Mouse (Mus musculus): ENCODE data around the gene Zfp992. TPM values are rescaled to one million over a fixed set of nuclear protein-coding genes. Genes with fewer than 3 reads are reported as not detected.
"Not testable (repeated sequence)": the region's sequence is repeated elsewhere in the genome, so short reads cannot be mapped to it uniquely, and the experiment has no call there.

Zfp992 gene
- polyA plus RNA-seq, 1 experiment: 1.1 TPM

DNA sequence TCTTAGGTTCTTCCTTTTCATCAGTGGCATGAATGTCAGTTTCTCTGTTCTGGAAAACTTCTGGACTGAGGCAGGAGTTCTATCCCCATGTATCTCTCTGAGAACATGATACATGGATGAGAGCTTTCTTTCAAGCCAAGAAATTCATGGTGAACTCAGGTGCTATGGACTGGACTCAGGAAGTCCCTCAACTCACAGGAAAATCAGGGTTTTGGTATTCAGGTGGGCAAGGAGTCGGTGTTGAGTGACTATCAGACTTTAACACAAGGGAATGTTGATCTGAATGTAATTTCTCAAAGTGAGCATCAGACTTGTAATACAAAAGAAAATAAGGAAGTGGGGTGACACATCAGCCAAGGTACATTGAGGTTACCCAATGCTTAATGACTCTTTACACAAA is 43.2 kb downstream of the Zfp992 start:
- H3K79me2 ChIP-seq (ENCODE audit: control insufficient read depth, insufficient read depth); H3K27me3 ChIP-seq (ENCODE audit: control insufficient read depth, insufficient read depth, insufficient read length); H3K36me3 ChIP-seq (ENCODE audit: control insufficient read depth, insufficient read depth); H3ac ChIP-seq (ENCODE audit: control insufficient read depth, insufficient read length, low read depth); H3K79me3 ChIP-seq (ENCODE audit: low read depth); H3K4me3 ChIP-seq (ENCODE audit: insufficient read depth, poor library complexity, severe bottlenecking): not testable (repeated sequence)

DNA sequence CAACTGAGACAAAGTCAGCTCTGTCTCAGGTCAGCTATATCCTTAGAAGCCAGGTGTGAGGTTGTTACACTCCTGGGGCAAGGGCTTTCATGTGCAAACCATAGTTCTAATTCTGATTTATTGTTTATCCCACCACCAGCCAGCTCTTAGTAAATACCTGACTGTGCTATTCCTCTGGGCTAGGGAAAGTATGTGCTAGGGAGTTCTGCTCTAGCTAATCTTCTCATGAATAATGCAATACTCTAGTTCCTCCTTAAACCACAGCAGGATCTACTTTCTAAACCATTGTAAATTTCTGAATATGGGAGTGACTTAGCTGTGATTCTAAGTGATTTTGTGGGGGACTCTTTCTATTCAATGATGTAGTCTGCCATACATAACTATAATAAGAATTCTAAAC is 43.6 kb downstream of the Zfp992 start:
- Histone ChIP-seq H3K79me3 (ENCODE audit: low read depth) (no peaks in the 10 kb centered on the region), H3K36me3 (ENCODE audit: control insufficient read depth, insufficient read depth) (no peaks in the 10 kb centered on the region), H3K4me3 (ENCODE audit: insufficient read depth, poor library complexity, severe bottlenecking) (no peak overlapping the region), H3K79me2 (ENCODE audit: control insufficient read depth, insufficient read depth) (no peaks in the 10 kb centered on the region), H3ac (ENCODE audit: control insufficient read depth, insufficient read length, low read depth) (no peak overlapping the region), H3K27me3 (ENCODE audit: control insufficient read depth, insufficient read depth, insufficient read length) (no peaks in the 10 kb centered on the region)
- TF ChIP-seq CEBPB (IDR thresholded peaks at IDR 0.05; ENCODE audit: low read depth) (no peak), FOSL1 (IDR thresholded peaks at IDR 0.05; ENCODE audit: insufficient read depth, low read length, poor library complexity, severe bottlenecking) (no peak), USF1 (IDR thresholded peaks at IDR 0.05; ENCODE audit: low read depth) (no peak), MYOD1 (IDR thresholded peaks at IDR 0.05; ENCODE audit: control insufficient read depth, insufficient read length, low read depth) (no peak), MAX (IDR thresholded peaks at IDR 0.05) (no peak), MYOG (IDR thresholded peaks at IDR 0.05; ENCODE audit: control insufficient read depth, extremely low read depth, insufficient read length) (no peak), CTCF (IDR thresholded peaks at IDR 0.05; ENCODE audit: control insufficient read depth, insufficient read depth, insufficient read length) (no peak)

DNA sequence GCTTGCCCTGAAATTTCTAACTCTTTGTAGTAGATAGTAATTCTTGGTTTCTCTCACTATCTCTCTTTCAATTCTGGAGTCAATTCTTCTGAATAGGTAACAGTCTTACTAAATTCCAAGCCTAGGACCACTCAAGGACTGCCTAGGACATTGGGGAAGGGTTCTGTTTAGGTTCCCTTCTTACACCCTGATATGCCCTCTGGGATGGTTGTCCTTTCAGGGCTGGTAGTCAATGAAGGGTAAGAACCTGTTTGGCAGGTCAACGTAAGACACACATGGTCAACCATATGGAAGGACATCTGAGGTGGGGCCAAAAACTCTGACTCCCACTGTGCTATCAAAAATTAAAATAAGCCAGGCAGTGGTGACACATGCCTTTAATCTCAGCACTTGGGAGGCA is 44.0 kb downstream of the Zfp992 start:
- Histone ChIP-seq H3K79me2 (ENCODE audit: control insufficient read depth, insufficient read depth) (no peaks in the 10 kb centered on the region), H3K27me3 (ENCODE audit: control insufficient read depth, insufficient read depth, insufficient read length) (no peaks in the 10 kb centered on the region), H3K4me3 (ENCODE audit: insufficient read depth, poor library complexity, severe bottlenecking) (no peak overlapping the region), H3K36me3 (ENCODE audit: control insufficient read depth, insufficient read depth) (no peaks in the 10 kb centered on the region), H3ac (ENCODE audit: control insufficient read depth, insufficient read length, low read depth) (no peak overlapping the region), H3K79me3 (ENCODE audit: low read depth) (no peaks in the 10 kb centered on the region)
- no peak for TF ChIP-seq FOSL1 (IDR thresholded peaks at IDR 0.05; ENCODE audit: insufficient read depth, low read length, poor library complexity, severe bottlenecking)
- TF ChIP-seq MYOG (IDR thresholded peaks at IDR 0.05; ENCODE audit: control insufficient read depth, extremely low read depth, insufficient read length): no peak

DNA sequence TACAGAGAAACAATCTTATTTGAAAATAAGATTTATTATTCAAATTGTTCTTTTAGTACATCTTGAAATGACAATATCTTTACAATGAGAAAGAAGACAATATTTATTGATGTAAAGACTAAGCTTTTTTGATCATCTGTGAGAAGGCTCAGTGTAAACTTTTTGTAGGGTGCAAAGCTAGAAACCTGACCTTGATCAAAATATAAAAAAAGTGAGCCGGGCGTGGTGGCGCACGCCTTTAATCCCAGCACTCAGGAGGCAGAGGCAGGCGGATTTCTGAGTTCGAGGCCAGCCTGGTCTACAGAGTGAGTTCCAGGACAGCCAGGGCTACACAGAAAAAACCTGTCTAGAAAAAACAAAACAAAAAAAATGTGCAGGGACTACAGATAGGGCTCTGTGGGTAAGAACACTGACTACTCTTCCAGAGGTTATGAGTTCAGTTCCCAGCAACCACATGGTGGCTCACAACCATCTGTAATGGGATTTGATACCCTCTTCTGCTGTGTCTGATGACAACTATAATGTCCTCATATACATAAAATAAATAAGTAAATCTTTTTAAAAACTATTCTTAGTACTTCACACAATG is 44.6 kb downstream of the Zfp992 start:
- not testable (repeated sequence) for H3K27me3 ChIP-seq (ENCODE audit: control insufficient read depth, insufficient read depth, insufficient read length); H3K79me3 ChIP-seq (ENCODE audit: low read depth); H3K36me3 ChIP-seq (ENCODE audit: control insufficient read depth, insufficient read depth); H3ac ChIP-seq (ENCODE audit: control insufficient read depth, insufficient read length, low read depth); H3K4me3 ChIP-seq (ENCODE audit: insufficient read depth, poor library complexity, severe bottlenecking); H3K79me2 ChIP-seq (ENCODE audit: control insufficient read depth, insufficient read depth)

DNA sequence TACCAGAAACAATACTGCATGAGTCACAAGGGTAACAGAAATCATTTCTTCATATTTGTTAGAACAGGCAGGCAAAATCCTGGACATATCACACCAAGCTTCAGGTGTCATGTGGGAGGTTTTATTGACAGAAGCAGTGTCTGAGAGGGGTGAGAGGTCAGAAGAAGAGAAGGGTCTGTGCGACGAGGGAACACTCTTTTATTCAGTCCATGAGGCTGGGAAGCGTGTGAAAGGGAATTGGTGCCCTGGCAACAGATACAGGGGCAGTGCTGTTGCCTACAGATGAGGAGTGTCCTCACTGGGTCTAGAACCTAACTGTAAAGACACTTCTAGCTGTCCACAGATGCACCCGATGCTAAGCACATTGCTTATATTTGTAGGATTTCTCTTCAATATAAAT is 46.2 kb downstream of the Zfp992 start:
- Histone ChIP-seq H3K4me3 (ENCODE audit: insufficient read depth, poor library complexity, severe bottlenecking) (no peak overlapping the region), H3ac (ENCODE audit: control insufficient read depth, insufficient read length, low read depth) (no peak overlapping the region), H3K79me3 (ENCODE audit: low read depth) (no peaks in the 10 kb centered on the region), H3K79me2 (ENCODE audit: control insufficient read depth, insufficient read depth) (no peaks in the 10 kb centered on the region), H3K36me3 (ENCODE audit: control insufficient read depth, insufficient read depth) (no peaks in the 10 kb centered on the region), H3K27me3 (ENCODE audit: control insufficient read depth, insufficient read depth, insufficient read length) (no peaks in the 10 kb centered on the region)
- TF ChIP-seq MYOD1 (IDR thresholded peaks at IDR 0.05; ENCODE audit: control insufficient read depth, insufficient read length, low read depth): no peak
- no peak for TF ChIP-seq CEBPB (IDR thresholded peaks at IDR 0.05; ENCODE audit: low read depth)
- no peak for TF ChIP-seq MAX (IDR thresholded peaks at IDR 0.05)
- no peak for TF ChIP-seq FOSL1 (IDR thresholded peaks at IDR 0.05; ENCODE audit: insufficient read depth, low read length, poor library complexity, severe bottlenecking)
- no peak for TF ChIP-seq MYOG (IDR thresholded peaks at IDR 0.05; ENCODE audit: control insufficient read depth, extremely low read depth, insufficient read length)
- no peak for TF ChIP-seq USF1 (IDR thresholded peaks at IDR 0.05; ENCODE audit: low read depth)
- no peak for TF ChIP-seq CTCF (IDR thresholded peaks at IDR 0.05; ENCODE audit: control insufficient read depth, insufficient read depth, insufficient read length)

DNA sequence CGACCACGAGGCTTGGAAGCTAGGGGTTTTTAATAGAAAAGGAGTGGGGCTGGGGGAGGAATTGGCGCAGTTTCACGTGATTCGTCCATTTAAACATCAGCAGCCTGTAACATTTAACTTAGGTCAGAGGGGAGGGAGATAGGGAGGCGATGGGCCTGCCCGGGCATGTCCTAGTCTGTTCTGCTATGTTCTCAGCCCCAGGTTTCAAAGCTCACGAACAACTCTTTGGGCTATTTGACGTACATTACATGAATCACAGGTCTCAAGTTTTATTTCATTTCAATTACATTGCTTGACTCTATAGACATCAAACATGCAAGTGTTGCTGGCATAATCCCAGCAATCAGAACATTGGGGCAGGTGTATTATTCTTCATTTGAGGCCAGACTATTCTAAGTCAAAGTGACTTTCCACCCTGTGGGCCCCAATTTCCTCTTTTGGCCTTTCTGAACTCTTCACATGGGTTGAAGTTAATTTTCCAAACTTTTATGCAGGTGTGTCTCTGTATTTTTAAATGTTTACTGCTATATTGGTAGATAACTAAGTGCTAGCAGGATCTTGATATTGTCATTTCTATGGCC is 49.0 kb downstream of the Zfp992 start:
- H3ac ChIP-seq (ENCODE audit: control insufficient read depth, insufficient read length, low read depth); H3K36me3 ChIP-seq (ENCODE audit: control insufficient read depth, insufficient read depth); H3K79me2 ChIP-seq (ENCODE audit: control insufficient read depth, insufficient read depth); H3K4me3 ChIP-seq (ENCODE audit: insufficient read depth, poor library complexity, severe bottlenecking); H3K27me3 ChIP-seq (ENCODE audit: control insufficient read depth, insufficient read depth, insufficient read length); H3K79me3 ChIP-seq (ENCODE audit: low read depth): not testable (repeated sequence)

DNA sequence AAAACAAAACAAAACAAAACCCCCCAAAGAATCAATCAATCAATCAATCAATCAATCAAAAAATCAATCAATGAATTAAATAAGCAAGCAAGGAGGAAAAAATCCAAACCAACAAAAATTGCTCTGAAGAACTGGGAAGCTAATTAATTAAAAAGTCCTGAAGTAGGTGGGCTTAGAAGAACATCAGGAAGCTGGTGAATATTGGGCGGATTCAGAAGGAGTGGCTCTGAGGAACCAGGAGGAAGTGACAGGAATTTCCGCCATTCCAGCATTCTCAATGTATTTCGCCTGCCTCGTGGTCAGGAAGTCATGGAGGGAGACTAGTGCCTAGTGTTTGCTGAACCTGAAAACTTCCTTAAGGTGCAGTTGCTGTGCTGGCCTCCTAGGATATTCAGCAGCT is 52.9 kb downstream of the Zfp992 start, which contains the start of gene Zfp981:
TSS of gene Zfp981 (plus strand) at position 301 of the 400 bp plus-strand sequence.
- H3K36me3 ChIP-seq (ENCODE audit: control insufficient read depth, insufficient read depth); H3ac ChIP-seq (ENCODE audit: control insufficient read depth, insufficient read length, low read depth); H3K79me2 ChIP-seq (ENCODE audit: control insufficient read depth, insufficient read depth); H3K79me3 ChIP-seq (ENCODE audit: low read depth); H3K4me3 ChIP-seq (ENCODE audit: insufficient read depth, poor library complexity, severe bottlenecking); H3K27me3 ChIP-seq (ENCODE audit: control insufficient read depth, insufficient read depth, insufficient read length): not testable (repeated sequence)

DNA sequence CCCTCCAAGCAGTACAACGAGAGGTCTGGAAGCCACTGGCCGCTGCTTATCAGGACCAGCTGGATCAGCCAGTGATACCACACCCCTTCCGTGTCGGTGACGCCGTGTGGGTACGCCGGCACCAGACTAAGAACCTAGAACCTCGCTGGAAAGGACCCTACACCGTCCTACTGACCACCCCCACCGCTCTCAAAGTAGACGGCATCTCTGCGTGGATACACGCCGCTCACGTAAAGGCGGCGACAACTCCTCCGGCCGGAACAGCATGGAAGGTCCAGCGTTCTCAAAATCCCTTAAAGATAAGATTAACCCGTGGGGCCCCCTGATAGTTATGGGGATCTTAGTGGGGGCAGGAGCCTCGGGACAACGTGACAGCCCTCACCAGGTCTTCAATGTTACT is 60.2 kb downstream of the Zfp992 start:
- not testable (repeated sequence) for H3K36me3 ChIP-seq (ENCODE audit: control insufficient read depth, insufficient read depth); H3K79me3 ChIP-seq (ENCODE audit: low read depth); H3ac ChIP-seq (ENCODE audit: control insufficient read depth, insufficient read length, low read depth); H3K27me3 ChIP-seq (ENCODE audit: control insufficient read depth, insufficient read depth, insufficient read length); H3K4me3 ChIP-seq (ENCODE audit: insufficient read depth, poor library complexity, severe bottlenecking); H3K79me2 ChIP-seq (ENCODE audit: control insufficient read depth, insufficient read depth)

DNA sequence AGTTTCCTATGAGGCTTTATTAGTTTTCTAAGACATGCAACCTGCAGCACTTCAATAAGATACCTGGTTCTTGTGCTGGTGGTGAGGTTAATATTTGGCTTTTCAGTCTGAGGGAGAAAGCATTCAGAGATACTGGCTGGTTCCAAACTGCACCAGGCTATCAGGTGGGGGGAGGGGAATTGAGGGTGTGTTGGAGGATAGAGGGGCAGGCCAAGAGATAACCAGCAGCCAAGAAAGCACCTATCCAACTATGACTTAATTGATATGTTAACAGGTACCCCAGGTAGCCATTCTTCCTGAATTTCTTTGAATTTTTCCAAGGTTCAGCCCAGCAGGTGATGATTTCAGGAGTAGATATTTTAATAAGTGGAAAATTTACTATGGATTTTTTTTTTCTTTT is 63.0 kb downstream of the Zfp992 start:
- H3K4me3 ChIP-seq (ENCODE audit: insufficient read depth, poor library complexity, severe bottlenecking); H3ac ChIP-seq (ENCODE audit: control insufficient read depth, insufficient read length, low read depth); H3K79me2 ChIP-seq (ENCODE audit: control insufficient read depth, insufficient read depth); H3K27me3 ChIP-seq (ENCODE audit: control insufficient read depth, insufficient read depth, insufficient read length); H3K79me3 ChIP-seq (ENCODE audit: low read depth); H3K36me3 ChIP-seq (ENCODE audit: control insufficient read depth, insufficient read depth): not testable (repeated sequence)
